Mouse (Mus musculus) fat pad, adult 2 months (tissue): ENCODE results near the gene Igf2.

Source experiments
- DNase-seq: peaks from one replicate; pipeline ENCODE4 v3.0.0-alpha.2; 2011; ENCODE audit warnings: low read depth, low spot score; ENCODE audit errors: extremely low read depth

Gene Igf2

DNA sequence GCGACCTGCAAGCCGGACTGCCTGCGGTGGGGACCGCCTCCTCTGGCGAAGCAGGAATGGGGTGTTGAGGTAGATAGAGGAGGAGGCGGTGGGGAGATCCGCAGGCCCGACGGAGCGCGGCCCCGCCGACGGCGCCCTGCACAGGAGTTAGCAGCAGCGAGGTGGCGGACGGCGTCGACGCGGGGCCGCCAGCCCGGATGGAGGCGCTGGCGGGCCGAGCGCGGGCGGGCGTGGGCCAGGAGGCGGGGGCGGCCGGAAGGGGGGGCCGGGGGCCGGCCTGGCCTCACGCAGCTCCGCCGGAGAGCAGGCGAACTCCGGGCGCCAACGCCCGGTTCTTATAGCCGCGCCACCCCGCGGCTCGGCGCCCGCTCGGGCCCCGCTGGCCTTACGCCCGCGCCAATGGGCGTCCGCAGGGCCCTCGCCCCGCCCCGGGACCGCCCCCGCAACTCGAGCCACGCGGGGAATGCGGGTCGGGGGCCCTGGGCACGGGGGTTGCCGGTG lies 7.4 kb downstream of the Igf2 start:
- DNase-seq = no peak

DNA sequence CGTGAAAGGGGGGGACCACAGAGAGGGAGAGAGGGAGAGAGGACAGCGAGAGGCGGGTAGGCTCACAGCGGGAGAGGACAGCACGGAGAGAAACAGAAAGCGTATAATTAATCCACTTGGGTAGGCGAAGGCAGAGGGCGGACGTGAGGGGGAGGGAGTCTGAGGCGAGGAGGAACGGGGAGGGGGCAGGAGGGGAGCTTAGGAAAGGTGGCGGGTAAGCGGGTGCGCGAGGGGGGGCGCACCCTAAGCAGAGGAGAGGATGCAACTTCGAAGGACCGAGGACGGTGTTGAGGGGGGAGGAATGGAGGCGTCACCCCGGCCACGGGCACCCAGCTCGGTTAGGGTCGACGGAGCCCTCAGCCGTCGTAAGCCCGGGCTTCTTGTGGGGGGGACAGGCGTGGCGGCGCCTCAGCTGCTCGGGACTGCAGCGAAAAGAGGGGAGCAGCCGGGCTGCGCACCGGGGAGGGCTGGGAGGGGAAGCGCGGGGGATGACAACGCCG lies 7.9 kb downstream of the Igf2 start:
- no peak for DNase-seq

DNA sequence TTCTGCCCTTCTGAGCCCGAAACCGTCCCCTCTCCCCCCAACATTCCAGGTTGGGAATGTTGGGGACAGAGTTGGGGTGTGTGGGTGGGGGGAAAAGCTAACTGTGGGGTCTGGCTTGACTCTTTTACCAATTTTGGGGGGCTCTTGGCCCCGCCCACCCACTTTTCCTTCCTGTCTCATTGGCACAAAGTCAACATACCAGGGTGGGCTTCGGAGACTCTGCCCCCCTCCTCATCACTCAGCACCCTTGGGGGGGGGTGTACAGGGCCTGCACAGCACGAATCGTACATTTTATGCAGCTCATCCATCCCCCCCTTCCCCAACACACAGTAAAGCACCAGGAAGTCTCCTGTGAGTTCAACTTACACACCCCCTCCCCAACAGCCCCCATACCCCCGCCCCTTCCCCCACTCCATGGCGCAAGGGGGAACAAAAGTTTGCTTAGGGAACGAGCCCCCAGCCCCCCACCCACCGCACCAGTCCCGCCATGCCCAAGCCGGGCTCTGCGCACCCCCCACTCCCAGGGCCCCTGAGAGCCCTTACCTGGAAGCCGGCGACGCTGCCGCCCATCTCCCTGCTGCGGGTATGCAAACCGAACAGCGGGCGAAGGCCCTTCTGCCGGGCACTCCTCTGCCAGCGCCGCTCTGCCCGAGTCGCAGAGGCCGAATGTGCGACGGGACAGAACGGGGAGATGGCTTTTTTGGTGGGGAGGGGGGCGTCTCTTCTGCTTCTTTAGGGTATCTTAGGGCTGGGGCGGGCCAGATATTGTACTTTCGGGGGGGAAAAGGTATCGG lies 8.6 kb downstream of the Igf2 start:
- no peak for DNase-seq

DNA sequence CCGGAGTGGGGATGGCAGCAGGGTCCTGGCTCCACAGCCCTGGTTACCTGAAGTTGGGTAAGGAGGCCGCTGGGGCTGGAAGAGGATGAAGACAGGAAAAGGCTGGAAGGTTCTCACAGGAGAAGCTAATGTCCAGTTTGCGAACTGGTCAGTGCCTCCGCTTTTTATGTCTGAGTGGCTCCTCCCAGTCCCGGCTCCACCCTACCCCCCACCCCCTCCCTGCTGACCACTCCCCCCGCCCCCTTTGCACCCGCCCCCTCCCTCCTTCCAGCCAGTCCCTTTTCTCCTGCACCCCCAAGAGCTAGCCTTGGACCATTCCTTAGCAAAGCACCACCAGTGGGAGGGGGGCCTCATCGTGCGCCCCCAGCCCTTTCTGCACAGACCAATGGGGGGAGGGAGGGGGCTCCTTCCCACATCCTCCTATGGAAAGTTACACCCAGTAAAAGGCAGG lies 9.2 kb downstream of the Igf2 start:
- DNase-seq = no peak

DNA sequence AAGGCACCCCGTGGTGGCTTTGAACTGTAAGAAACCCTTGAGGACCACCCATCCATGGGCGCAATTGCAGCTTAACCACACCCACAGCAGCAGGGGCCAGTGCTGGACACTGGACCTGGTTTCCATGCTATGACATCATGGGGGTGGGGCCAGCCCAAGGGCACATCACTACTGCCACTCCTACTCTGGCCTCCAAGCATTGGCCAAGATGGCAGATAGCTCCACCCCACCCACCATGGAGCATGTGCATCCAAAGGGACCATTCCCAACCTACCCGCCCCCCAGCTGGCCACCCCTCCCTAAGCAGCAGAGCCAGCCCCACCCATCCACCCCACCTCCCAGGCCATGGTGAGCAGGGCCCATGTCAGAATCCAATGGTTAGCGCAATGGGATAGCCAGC lies 10.6 kb downstream of the Igf2 start:
- DNase-seq = no peak

DNA sequence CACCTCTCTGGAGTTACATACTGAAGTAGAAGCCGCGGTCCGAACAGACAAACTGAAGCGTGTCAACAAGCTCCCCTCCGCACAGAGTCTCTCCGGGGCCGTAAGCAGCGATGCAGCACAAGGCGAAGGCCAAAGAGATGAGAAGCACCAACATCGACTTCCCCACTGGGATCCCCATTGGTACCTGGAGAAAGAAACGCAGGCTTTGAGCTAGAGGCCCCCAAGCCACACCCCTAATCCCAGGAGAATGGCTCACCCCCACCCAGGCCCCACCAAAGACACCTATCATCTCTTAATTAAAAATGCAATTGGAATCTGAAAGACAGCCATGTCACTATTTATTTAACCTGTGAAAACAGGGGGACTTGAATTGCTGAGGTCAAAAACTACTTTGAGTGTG lies 11.0 kb downstream of the Igf2 start:
- no peak for DNase-seq

DNA sequence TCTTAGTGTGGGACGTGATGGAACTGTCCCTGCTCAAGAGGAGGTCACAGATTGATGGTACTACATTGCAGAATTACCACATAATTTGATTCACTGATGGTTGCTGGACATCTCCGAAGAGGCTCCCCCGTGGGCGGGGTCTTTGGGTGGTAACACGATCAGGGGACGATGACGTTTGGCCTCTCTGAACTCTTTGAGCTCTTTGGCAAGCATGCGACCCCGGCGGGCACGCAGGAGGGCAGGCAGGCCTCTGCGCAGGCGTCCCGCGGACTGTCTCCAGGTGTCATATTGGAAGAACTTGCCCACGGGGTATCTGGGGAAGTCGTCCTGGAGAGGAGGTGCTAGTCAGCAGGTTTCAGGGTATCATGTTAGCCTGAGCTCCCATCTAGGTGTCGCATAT lies 12.9 kb downstream of the Igf2 start:
- DNase-seq = no peak

DNA sequence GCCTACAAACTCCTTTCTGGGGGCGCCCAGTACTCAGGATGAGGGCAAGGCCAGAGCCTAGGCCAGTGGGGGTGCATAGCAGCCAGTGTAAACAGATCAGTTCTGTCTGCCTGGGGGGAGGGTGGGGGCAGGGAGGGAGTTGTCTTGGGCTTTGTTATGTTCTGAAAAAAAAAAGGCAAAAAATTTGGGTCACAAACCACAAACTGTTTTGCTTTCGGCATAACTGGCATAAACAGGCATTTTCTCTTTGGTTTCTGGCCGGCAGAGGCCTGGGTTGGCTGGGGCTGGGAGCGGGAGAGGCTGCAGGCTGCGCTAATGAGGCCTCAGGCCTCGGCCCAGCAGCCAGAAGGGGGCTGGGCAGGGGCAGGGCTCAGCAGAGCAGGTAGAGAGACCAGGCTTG lies 19.9 kb downstream of the Igf2 start:
- DNase-seq = no peak

DNA sequence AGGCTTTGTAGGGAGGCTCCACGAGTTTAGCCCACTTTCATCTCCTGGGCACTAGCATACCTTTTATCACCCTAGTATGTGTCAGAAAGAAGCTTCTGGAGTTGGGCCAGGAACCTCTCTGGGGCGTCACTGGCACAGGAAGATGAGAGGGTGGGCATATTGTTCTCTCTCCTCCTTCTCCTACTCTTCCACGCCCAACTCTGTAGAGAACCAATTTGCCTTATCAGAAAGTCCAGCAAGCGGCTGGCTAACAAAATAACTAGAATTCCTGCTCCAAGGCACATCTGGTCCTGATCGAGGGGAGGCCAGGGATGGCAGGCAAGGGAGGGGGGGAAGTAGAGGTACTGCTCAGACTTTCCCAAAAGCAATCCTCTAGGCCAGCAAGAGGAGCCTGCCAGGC lies 21.6 kb downstream of the Igf2 start:
- DNase-seq = no peak

DNA sequence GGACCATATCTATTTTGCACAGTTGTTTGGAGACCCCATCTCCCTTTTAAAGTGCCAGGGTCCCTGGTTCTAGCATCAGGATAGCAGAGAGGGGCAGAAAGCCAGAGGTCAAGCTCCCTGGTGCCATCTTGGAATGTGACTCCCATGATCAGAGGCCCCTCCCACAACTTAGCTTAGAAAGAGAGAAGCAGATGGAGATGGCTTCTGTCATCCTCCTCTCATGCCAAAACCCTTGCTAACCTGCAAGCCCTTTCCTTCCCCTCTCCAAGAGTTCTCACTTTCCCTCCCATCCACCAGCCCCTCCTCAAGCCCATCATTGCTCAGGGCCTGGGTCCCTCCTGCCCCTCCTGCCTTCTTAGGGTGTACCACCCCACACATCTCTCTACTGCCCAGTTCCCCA lies 30.4 kb downstream of the Igf2 start:
- no peak for DNase-seq

DNA sequence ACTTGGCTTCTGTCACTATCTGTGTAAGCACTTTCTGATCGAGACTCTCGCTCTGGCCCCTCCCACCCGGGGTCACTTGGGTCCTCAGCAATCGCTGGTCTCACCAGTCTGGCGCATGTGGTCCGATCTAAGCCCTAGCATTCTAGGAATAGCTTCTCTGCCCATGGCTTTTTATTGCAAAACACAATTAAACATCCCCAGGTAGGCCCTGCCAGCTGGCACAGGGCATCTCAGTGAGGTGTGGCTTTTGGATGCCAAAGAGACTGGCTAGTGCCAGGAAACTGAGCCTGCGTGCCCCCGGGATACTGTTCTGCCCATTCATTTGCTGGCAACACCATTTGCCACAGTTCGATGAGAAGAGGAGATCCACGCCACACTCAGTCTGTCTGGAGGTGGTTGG lies 35.9 kb downstream of the Igf2 start:
- peak; percentile 75 for DNase-seq

DNA sequence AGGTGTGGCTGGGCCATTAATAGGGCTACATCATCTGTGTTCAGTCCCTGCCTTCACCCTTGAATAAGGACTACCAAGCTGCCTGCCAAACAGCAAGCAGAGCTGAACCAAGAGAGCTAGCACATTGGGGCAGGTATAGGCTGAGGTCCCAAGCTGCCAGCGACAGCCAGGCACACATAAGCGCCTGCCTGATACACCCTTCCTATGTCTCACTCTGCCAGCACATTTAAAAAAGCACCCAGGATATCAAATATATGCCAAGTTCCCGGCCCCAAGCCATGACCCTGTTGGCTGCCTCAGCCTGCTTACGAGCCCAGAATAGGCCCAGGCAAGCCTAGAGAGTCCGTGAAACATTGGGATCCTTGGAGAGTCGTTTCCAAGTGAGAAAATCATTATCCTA lies 36.8 kb downstream of the Igf2 start:
- peak; percentile 55 for DNase-seq

DNA sequence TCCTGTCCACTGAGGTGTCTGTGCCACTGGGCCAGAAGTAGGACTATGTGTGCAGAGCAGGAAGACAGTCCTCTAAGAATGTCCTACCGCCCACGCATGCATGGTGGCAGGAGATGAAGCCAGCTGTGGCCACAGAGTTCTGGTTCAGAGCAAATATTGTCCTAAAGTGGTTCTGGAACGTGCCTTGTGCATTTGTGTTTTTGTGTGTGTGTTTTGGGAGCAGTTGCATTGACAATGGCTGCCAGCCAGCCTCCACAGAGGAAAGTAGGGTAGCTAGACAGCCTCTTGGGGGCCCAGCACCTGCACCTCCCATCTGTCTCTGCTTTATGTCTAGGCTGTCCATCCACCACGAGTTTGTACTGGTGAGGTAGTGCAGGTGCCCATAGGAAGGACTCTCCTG lies 44.4 kb downstream of the Igf2 start:
- no peak for DNase-seq

DNA sequence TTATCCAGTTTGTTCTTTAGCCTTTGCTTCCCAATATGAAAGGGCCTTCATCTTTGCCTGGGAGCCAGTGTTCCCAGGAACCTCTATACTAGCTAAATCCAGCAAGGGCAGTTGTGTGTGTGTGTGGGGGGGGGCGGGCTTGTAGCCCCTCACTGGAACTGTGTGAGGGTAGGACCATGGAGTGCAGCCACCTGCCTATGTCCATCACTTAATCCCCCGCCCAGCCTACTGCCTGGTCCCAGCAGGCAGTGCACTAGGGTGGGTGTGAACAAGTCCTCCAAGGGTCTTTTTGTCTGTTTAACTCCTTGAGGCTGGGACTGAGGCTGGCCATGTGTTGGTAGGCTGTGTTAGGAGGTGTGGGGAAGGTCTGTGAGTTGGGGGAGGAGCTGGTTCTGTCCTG lies 53.5 kb downstream of the Igf2 start:
- DNase-seq = no peak

DNA sequence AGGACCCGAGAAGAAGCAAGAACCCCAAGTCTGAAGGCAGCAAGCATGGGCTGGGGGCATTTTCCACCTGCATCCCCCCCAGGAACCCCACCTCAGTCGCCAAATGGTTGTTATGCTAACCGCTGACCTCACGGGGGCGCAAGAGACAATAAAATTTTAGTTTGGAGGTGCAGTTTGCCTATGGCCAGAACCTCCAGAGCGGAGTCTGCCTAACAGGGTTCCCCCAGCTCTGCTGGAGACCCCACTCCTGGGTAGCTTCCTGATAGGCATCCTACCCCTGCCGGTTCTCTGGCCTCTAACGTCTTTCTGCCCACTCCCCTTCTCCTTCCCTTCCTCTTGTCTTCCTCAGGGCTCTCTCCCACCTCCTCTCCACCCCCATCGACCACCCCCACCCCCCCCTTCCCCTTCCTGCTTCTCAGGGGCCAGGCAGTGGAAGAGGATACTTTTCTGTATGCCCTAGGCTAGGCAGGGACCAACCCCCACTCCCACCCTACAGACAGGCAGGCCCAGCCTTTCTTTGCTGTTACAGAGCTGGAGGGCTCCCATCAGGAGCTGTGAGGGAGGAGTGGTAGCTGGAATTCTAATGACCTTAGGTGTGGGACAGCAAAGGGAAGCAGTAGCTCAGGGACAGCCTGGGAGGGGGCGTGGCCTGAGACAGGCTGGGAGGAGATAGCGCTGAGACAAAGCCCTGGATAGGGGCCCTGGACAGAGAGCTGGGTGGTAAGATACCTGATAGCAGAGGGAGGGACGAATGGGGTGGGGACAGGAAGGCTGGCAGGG lies 55.8 kb downstream of the Igf2 start:
- no peak for DNase-seq

DNA sequence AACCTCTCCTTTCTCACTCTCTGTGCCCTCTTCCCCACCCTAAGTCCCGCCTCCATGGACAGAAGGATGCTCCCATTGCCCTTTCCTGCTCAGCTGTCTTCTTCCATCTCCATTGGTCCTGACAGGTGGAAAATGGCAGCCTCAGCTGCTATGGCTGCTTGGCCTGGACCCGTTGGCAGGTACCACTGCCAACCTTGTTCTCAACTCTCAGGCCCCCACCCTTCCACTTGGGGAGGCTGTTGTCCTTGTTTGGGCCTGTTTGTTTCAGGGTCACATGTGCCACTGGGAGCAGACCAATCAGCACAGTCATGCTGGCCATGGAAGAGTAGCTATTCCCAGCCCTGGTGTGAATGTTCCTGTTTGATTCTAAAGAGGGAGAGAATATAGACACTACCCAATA lies 65.7 kb downstream of the Igf2 start:
- no peak for DNase-seq
